Mouse (Mus musculus): ENCODE measurements around the gene Dlgap3. TPM values are rescaled to one million over a fixed set of nuclear protein-coding genes. Genes with fewer than 3 reads are reported as not detected.

Dlgap3 gene
- polyA plus RNA-seq, 2 experiments = 1.1 to 1.4 TPM

GRCm38 (mm10) chr4:127174075-127174899, 5.3 kb downstream of the Dlgap3 start:
- no peak overlapping the region for H3K4me2 ChIP-seq (replicated peaks; ENCODE audit: low read depth, low read length, severe bottlenecking)
- H3K4me3 ChIP-seq (replicated peaks; ENCODE audit: low read length) = no peak overlapping the region
- no peaks in the 10 kb centered on the region for H3K36me3 ChIP-seq (ENCODE audit: control insufficient read depth, insufficient read depth, low read length)
- DNase-seq (ENCODE audit: low spot score) (no peak), ATAC-seq (ENCODE audit: low FRiP score, low read depth) (no peak)
- TF ChIP-seq POLR2A (IDR thresholded peaks at IDR 0.05; ENCODE audit: borderline replicate concordance, extremely low read depth, insufficient read depth, insufficient read length) = no peak
- H3K9me3 ChIP-seq (ENCODE audit: control insufficient read depth, low read length) = no peaks in the 10 kb centered on the region
- H3K9ac ChIP-seq (ENCODE audit: low read depth, low read length, severe bottlenecking) = no peak overlapping the region
- no peak overlapping the region for H3K27ac ChIP-seq (replicated peaks; ENCODE audit: low read depth, low read length)
- peaks cover 30% of the 10 kb centered on the region for H3K27me3 ChIP-seq (ENCODE audit: control insufficient read depth, insufficient read depth, low read length)
- peaks cover 4% of the 10 kb centered on the region for H3K4me1 ChIP-seq (ENCODE audit: control insufficient read depth, insufficient read depth, low read length)
- 58% methylated on average over 8 of the region's 8 CpGs for WGBS

GRCm38 (mm10) chr4:127174900-127175278, 5.9 kb downstream of the Dlgap3 start:
- no peak for ATAC-seq (ENCODE audit: low FRiP score, low read depth)
- WGBS = 54% methylated on average over 4 of the region's 4 CpGs
- Histone ChIP-seq H3K4me1 (ENCODE audit: control insufficient read depth, insufficient read depth, low read length) (no peaks in the 10 kb centered on the region), H3K9ac (ENCODE audit: low read depth, low read length, severe bottlenecking) (no peak overlapping the region), H3K4me2 (replicated peaks; ENCODE audit: low read depth, low read length, severe bottlenecking) (no peak overlapping the region), H3K36me3 (ENCODE audit: control insufficient read depth, insufficient read depth, low read length) (no peaks in the 10 kb centered on the region), H3K9me3 (ENCODE audit: control insufficient read depth, low read length) (no peaks in the 10 kb centered on the region), H3K4me3 (replicated peaks; ENCODE audit: low read length) (no peak overlapping the region), H3K27ac (replicated peaks; ENCODE audit: low read depth, low read length) (no peak overlapping the region), H3K27me3 (ENCODE audit: control insufficient read depth, insufficient read depth, low read length) (peaks cover 29% of the 10 kb centered on the region)
- no peak for DNase-seq (ENCODE audit: low spot score)
- TF ChIP-seq POLR2A (IDR thresholded peaks at IDR 0.05; ENCODE audit: borderline replicate concordance, extremely low read depth, insufficient read depth, insufficient read length) = no peak

- Histone ChIP-seq H3K4me2 (replicated peaks; ENCODE audit: low read depth, low read length, severe bottlenecking) (no peak overlapping the region), H3K9me3 (ENCODE audit: control insufficient read depth, low read length) (no peaks in the 10 kb centered on the region), H3K4me1 (ENCODE audit: control insufficient read depth, insufficient read depth, low read length) (no peaks in the 10 kb centered on the region), H3K27ac (replicated peaks; ENCODE audit: low read depth, low read length) (no peak overlapping the region), H3K27me3 (ENCODE audit: control insufficient read depth, insufficient read depth, low read length) (0 out of 2 replicates have a peak, but pooled peaks cover 15% of the 10 kb centered on the region), H3K4me3 (replicated peaks; ENCODE audit: low read length) (no peak overlapping the region), H3K9ac (ENCODE audit: low read depth, low read length, severe bottlenecking) (no peak overlapping the region), H3K36me3 (ENCODE audit: control insufficient read depth, insufficient read depth, low read length) (no peaks in the 10 kb centered on the region)
- DNase-seq (ENCODE audit: low spot score) (no peak), ATAC-seq (ENCODE audit: low FRiP score, low read depth) (no peak)
- WGBS = 68% methylated on average over 11 of the region's 11 CpGs
- no peak for TF ChIP-seq POLR2A (IDR thresholded peaks at IDR 0.05; ENCODE audit: borderline replicate concordance, extremely low read depth, insufficient read depth, insufficient read length)
Observed at GRCm38 (mm10) chr4:127177961-127178360, 9.0 kb downstream of the Dlgap3 start.

GRCm38 (mm10) chr4:127178671-127179070, 9.7 kb downstream of the Dlgap3 start:
- Histone ChIP-seq H3K9ac (ENCODE audit: low read depth, low read length, severe bottlenecking) (no peak overlapping the region), H3K27me3 (ENCODE audit: control insufficient read depth, insufficient read depth, low read length) (0 out of 2 replicates have a peak, but pooled peaks cover 15% of the 10 kb centered on the region), H3K4me2 (replicated peaks; ENCODE audit: low read depth, low read length, severe bottlenecking) (no peak overlapping the region), H3K4me1 (ENCODE audit: control insufficient read depth, insufficient read depth, low read length) (no peaks in the 10 kb centered on the region), H3K4me3 (replicated peaks; ENCODE audit: low read length) (no peak overlapping the region), H3K27ac (replicated peaks; ENCODE audit: low read depth, low read length) (no peak overlapping the region), H3K36me3 (ENCODE audit: control insufficient read depth, insufficient read depth, low read length) (no peaks in the 10 kb centered on the region), H3K9me3 (ENCODE audit: control insufficient read depth, low read length) (no peaks in the 10 kb centered on the region)
- TF ChIP-seq POLR2A (IDR thresholded peaks at IDR 0.05; ENCODE audit: borderline replicate concordance, extremely low read depth, insufficient read depth, insufficient read length) = no peak
- no peak for ATAC-seq (ENCODE audit: low FRiP score, low read depth)
- 50% methylated on average over 7 of the region's 9 CpGs for WGBS
- no peak for DNase-seq (ENCODE audit: low spot score)

DNA sequence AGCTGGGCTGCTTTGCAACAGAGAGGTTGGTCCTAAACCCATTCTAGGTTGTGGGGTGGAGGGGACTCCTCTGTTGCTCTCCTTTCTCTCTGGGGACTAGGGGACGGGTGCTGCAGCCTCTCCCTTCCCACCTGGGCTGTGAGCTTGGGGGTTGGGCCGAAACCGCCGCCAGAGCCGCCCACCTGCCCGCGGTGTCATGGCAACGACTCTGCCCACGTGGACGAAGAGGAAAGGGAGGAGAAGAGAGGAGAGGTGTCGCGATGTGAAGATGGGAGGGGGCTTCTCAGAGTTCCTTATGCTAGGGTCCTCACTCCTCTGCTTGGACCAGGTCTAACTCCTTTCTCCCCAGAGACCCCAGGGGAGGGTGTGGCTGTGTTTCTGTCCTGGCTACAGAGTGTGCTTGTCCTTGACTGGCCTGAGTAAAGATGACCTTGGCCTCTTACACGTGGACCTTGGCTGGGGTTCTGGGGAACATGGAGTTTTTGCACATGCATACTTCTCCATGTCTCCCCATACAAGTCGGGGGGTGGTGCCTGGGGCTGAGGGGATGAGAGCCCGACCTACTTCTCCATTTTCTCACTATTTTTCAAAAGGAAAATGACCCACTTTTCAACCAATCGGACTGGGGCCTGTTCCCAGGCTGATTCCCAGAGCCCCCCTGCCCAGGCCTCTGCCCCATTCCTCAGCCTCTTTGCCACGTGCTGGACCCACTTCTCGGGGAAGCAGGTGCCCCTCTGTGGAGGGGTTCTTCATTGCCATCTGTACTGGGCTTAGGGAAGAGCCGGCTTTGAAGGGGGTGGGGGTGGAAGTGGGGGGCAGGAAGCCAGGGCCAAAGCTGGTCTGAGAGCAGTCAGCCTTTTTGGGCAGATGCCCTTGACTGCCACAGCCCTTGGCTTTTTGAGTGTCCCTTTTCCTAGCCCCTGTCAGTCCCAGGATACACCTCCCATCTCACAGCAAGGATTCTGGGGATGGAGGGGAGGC, 10.8 kb downstream of the Dlgap3 start:
- no peak for TF ChIP-seq POLR2A (IDR thresholded peaks at IDR 0.05; ENCODE audit: borderline replicate concordance, extremely low read depth, insufficient read depth, insufficient read length)

More for the DNA sequence above, 10.8 kb downstream of the Dlgap3 start:
- no peak overlapping the region for H3K4me2 ChIP-seq (replicated peaks; ENCODE audit: low read depth, low read length, severe bottlenecking)
- 12% methylated on average over 18 of the region's 19 CpGs for WGBS
- no peaks in the 10 kb centered on the region for H3K36me3 ChIP-seq (ENCODE audit: control insufficient read depth, insufficient read depth, low read length)
- 0 out of 2 replicates have a peak, but pooled peaks cover 15% of the 10 kb centered on the region for H3K27me3 ChIP-seq (ENCODE audit: control insufficient read depth, insufficient read depth, low read length)
- no peaks in the 10 kb centered on the region for H3K9me3 ChIP-seq (ENCODE audit: control insufficient read depth, low read length)
- no peak for DNase-seq (ENCODE audit: low spot score)
- no peaks in the 10 kb centered on the region for H3K4me1 ChIP-seq (ENCODE audit: control insufficient read depth, insufficient read depth, low read length)
- H3K4me3 ChIP-seq (replicated peaks; ENCODE audit: low read length) = no peak overlapping the region
- H3K27ac ChIP-seq (replicated peaks; ENCODE audit: low read depth, low read length) = no peak overlapping the region
- ATAC-seq (ENCODE audit: low FRiP score, low read depth) = no peak
- no peak overlapping the region for H3K9ac ChIP-seq (ENCODE audit: low read depth, low read length, severe bottlenecking)
